11 mouse cellular contexts compared by ENCODE assay signal in the genomic region with DNA sequence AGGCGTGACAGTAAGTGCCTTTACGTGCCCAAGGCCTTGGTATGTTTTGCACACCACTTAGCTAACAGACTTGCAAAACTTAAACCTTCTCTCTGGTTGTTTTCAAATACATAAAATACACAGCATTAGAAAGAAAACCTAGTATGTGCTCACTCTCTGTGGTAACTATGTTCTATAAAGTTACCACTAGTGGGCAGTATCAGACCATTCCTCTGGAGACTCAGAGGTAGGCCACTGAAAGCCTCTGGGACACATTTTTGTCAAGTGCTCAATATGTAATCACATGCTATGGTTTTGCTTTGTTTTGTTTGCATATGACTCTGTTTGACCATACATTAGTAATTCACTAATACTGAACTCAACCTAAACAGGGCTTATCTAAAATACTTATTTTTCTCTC. TPM values are rescaled to one million over a fixed set of nuclear protein-coding genes. Genes with fewer than 3 reads are reported as not detected.
DNase-seq lines count a peak whose midpoint lies in the region; ATAC-seq and TF ChIP-seq lines count a peak whose summit lies in the region.
"Had no signal": no experiment of that assay in that cellular context is flagged by ENCODE, and none has a peak within 500 bp of the region (broad histone marks: within the 10 kb centered on the region; RNA-seq: fewer than 3 reads in every experiment).

No protein-coding gene starts in this region.

- no peak for ATAC-seq in forebrain, postnatal 0 days
- ATAC-seq in forebrain, embryonic 15.5 days (replicated peaks) = no peak
- no peak for ATAC-seq in midbrain, postnatal 0 days (ENCODE audit: low FRiP score)
- no peak for ATAC-seq in midbrain, embryonic 15.5 days (replicated peaks)
- peak; percentile 51; the same call in 1 of the 2 replicates for ATAC-seq in erythroblast, adult 5-6 weeks (replicated peaks; ENCODE audit: low FRiP score, poor library complexity, severe bottlenecking)
- no peak for ATAC-seq in inflammation-experienced regulatory T-cells, adult 6 months

- no peak overlapping the region for H3K4me2 ChIP-seq in forebrain, postnatal 0 days (ENCODE audit: low read depth)
- no peak overlapping the region for H3K4me2 ChIP-seq in forebrain, embryonic 15.5 days (replicated peaks)
- H3K4me2 ChIP-seq in midbrain, postnatal 0 days (ENCODE audit: low read depth, low read length, poor library complexity, severe bottlenecking) = no peak overlapping the region
- H3K4me2 ChIP-seq in midbrain, embryonic 15.5 days = no peak overlapping the region
- H3K4me2 ChIP-seq: kidney, embryonic 15.5 days had no signal

- H3K36me3 ChIP-seq in forebrain, postnatal 0 days (ENCODE audit: insufficient read depth) = peaks cover 26% of the 10 kb centered on the region
- peaks cover 28% of the 10 kb centered on the region for H3K36me3 ChIP-seq in forebrain, embryonic 15.5 days
- H3K36me3 ChIP-seq in midbrain, postnatal 0 days (ENCODE audit: insufficient read depth, low read length) = peaks cover 20% of the 10 kb centered on the region
- peaks cover 9% of the 10 kb centered on the region; the same call in 1 of the 2 replicates for H3K36me3 ChIP-seq in midbrain, embryonic 15.5 days (replicated peaks)
- peaks cover 35% of the 10 kb centered on the region for H3K36me3 ChIP-seq in heart, embryonic 10.5 days

- no peak overlapping the region for H3K27ac ChIP-seq in forebrain, postnatal 0 days (ENCODE audit: low read depth, low read length)
- H3K27ac ChIP-seq in forebrain, embryonic 15.5 days (replicated peaks) = no peak overlapping the region
- H3K27ac ChIP-seq in midbrain, postnatal 0 days (ENCODE audit: low read depth, low read length) = no peak overlapping the region
- H3K27ac ChIP-seq in midbrain, embryonic 15.5 days = no peak overlapping the region
- H3K27ac ChIP-seq in heart, embryonic 10.5 days = no peak overlapping the region
- H3K27ac ChIP-seq: kidney, embryonic 15.5 days; limb, embryonic 13.5 days had no signal

- H3K4me3 ChIP-seq in forebrain, postnatal 0 days (ENCODE audit: low read depth, low read length) = no peak overlapping the region
- H3K4me3 ChIP-seq in forebrain, embryonic 15.5 days = no peak overlapping the region
- no peak overlapping the region for H3K4me3 ChIP-seq in midbrain, postnatal 0 days (ENCODE audit: low read depth, low read length)
- no peak overlapping the region for H3K4me3 ChIP-seq in midbrain, embryonic 15.5 days
- H3K4me3 ChIP-seq in heart, embryonic 10.5 days = no peak overlapping the region
- H3K4me3 ChIP-seq: kidney, embryonic 15.5 days; limb, embryonic 13.5 days had no signal

- no peak overlapping the region for H3K9ac ChIP-seq in forebrain, postnatal 0 days
- H3K9ac ChIP-seq in forebrain, embryonic 15.5 days (replicated peaks) = no peak overlapping the region
- no peak overlapping the region for H3K9ac ChIP-seq in midbrain, postnatal 0 days (replicated peaks; ENCODE audit: low read length, poor library complexity, severe bottlenecking)
- no peak overlapping the region for H3K9ac ChIP-seq in midbrain, embryonic 15.5 days
- H3K9ac ChIP-seq: kidney, embryonic 15.5 days; limb, embryonic 13.5 days had no signal

- TF ChIP-seq CTCF in forebrain, postnatal 0 days (IDR thresholded peaks at IDR 0.05; ENCODE audit: low read depth) = peak; percentile 77
- TF ChIP-seq CTCF in midbrain, postnatal 0 days (IDR thresholded peaks at IDR 0.05) = peak; percentile 77

- WGBS in forebrain, postnatal 0 days = 90% methylated on average over 2 of the region's 2 CpGs
- WGBS in forebrain, embryonic 15.5 days = 89% methylated on average over 2 of the region's 2 CpGs
- 92% methylated on average over 2 of the region's 2 CpGs for WGBS in midbrain, postnatal 0 days
- WGBS in midbrain, embryonic 15.5 days = 93% methylated on average over 2 of the region's 2 CpGs
- WGBS in heart, embryonic 10.5 days = 90% methylated on average over 2 of the region's 2 CpGs

- DNase-seq in forebrain, postnatal 0 days = peak; percentile 30
- peak; percentile 64 for DNase-seq in midbrain, postnatal 0 days (ENCODE audit: low spot score)
- peak; percentile 32 for DNase-seq in retina, postnatal 7 days (ENCODE audit: low read depth, low spot score)
- no peak for DNase-seq in heart, embryonic 10.5 days (ENCODE audit: low spot score)
- DNase-seq: cerebellum, adult 9-11 months had no signal

- no peaks in the 10 kb centered on the region for H3K27me3 ChIP-seq in forebrain, postnatal 0 days (ENCODE audit: insufficient read depth, low read length)
- no peaks in the 10 kb centered on the region for H3K27me3 ChIP-seq in forebrain, embryonic 15.5 days
- H3K27me3 ChIP-seq in midbrain, postnatal 0 days (ENCODE audit: insufficient read depth, low read length) = no peaks in the 10 kb centered on the region
- no peaks in the 10 kb centered on the region for H3K27me3 ChIP-seq in midbrain, embryonic 15.5 days (replicated peaks)
- H3K27me3 ChIP-seq in heart, embryonic 10.5 days (ENCODE audit: insufficient read depth, poor library complexity, severe bottlenecking) = no peaks in the 10 kb centered on the region
- H3K27me3 ChIP-seq: kidney, embryonic 15.5 days; limb, embryonic 13.5 days had no signal

- no peaks in the 10 kb centered on the region for H3K9me3 ChIP-seq in forebrain, postnatal 0 days (ENCODE audit: low read length)
- H3K9me3 ChIP-seq in forebrain, embryonic 15.5 days = no peaks in the 10 kb centered on the region
- no peaks in the 10 kb centered on the region for H3K9me3 ChIP-seq in midbrain, postnatal 0 days (ENCODE audit: low read length)
- H3K9me3 ChIP-seq in midbrain, embryonic 15.5 days = no peaks in the 10 kb centered on the region
- H3K9me3 ChIP-seq in heart, embryonic 10.5 days = no peaks in the 10 kb centered on the region
- H3K9me3 ChIP-seq: kidney, embryonic 15.5 days; limb, embryonic 13.5 days had no signal

- H3K4me1 ChIP-seq in forebrain, postnatal 0 days (ENCODE audit: insufficient read depth) = 0 out of 2 replicates have a peak, but pooled peaks cover 9% of the 10 kb centered on the region
- peaks cover 21% of the 10 kb centered on the region for H3K4me1 ChIP-seq in forebrain, embryonic 15.5 days
- H3K4me1 ChIP-seq in midbrain, postnatal 0 days (ENCODE audit: insufficient read depth, low read length) = peaks cover 9% of the 10 kb centered on the region
- peaks cover 16% of the 10 kb centered on the region for H3K4me1 ChIP-seq in midbrain, embryonic 15.5 days
- peaks cover 14% of the 10 kb centered on the region for H3K4me1 ChIP-seq in heart, embryonic 10.5 days

RNA-seq across cellular contexts. Expression of a gene that starts 2.2 kb away (rescaled TPM):
- total RNA-seq in forebrain, postnatal 0 days (2014; rRNA removed) = 69.0 and 72.6 TPM in 2 replicates
- 93.2 and 109 TPM in 2 replicates for polyA plus RNA-seq in forebrain, postnatal 0 days (2015; fragmentation: Nextera tagmentation; extraction: Ambion mirVana)
- polyA plus RNA-seq in forebrain, embryonic 15.5 days (2015; fragmentation: Nextera tagmentation; extraction: Ambion mirVana) = 121 and 123 TPM in 2 replicates
- total RNA-seq in midbrain, postnatal 0 days (2014; rRNA removed) = 43.7 and 47.3 TPM in 2 replicates
- polyA plus RNA-seq in midbrain, postnatal 0 days (2015; fragmentation: Nextera tagmentation; extraction: Ambion mirVana) = 83.9 and 86.3 TPM in 2 replicates
- 89.8 and 95.0 TPM in 2 replicates for polyA plus RNA-seq in midbrain, embryonic 15.5 days (2015; fragmentation: Nextera tagmentation; extraction: Ambion mirVana)
- total RNA-seq in erythroblast, adult 5-6 weeks (2015; ENCODE audit: low replicate concordance) = 22.8 and 49.2 TPM in 2 replicates
- total RNA-seq in erythroblast, adult 5-6 weeks (2017; ENCODE audit: low replicate concordance) = 18.7 and 22.6 TPM in 2 replicates
- polyA plus RNA-seq in inflammation-experienced regulatory T-cells, adult 6 months (2017; shearing (Covaris generic)) = 100 to 1,000 TPM; 119 to 128 (median 127) TPM
- 130 and 151 TPM in 2 replicates for polyA plus RNA-seq in heart, embryonic 10.5 days (2016; fragmentation: Nextera tagmentation; extraction: Ambion mirVana)

RNA-seq across cellular contexts. Expression of a gene that starts 32.4 kb away (rescaled TPM):
- 28.4 and 74.1 TPM in 2 replicates for total RNA-seq in forebrain, postnatal 0 days (2014; rRNA removed)
- 106 and 110 TPM in 2 replicates for polyA plus RNA-seq in forebrain, postnatal 0 days (2015; fragmentation: Nextera tagmentation; extraction: Ambion mirVana)
- 47.3 and 53.2 TPM in 2 replicates for polyA plus RNA-seq in forebrain, embryonic 15.5 days (2015; fragmentation: Nextera tagmentation; extraction: Ambion mirVana)
- 18.4 and 20.4 TPM in 2 replicates for total RNA-seq in midbrain, postnatal 0 days (2014; rRNA removed)
- 26.3 and 33.1 TPM in 2 replicates for polyA plus RNA-seq in midbrain, postnatal 0 days (2015; fragmentation: Nextera tagmentation; extraction: Ambion mirVana)
- polyA plus RNA-seq in midbrain, embryonic 15.5 days (2015; fragmentation: Nextera tagmentation; extraction: Ambion mirVana) = 22.4 and 25.1 TPM in 2 replicates
- not detected in 2 replicates for total RNA-seq in erythroblast, adult 5-6 weeks (2015; ENCODE audit: low replicate concordance)
- not detected in 2 replicates for total RNA-seq in erythroblast, adult 5-6 weeks (2017; ENCODE audit: low replicate concordance)
- not detected for polyA plus RNA-seq in inflammation-experienced regulatory T-cells, adult 6 months (2017; shearing (Covaris generic))
- 63.7 and 204 TPM in 2 replicates for polyA plus RNA-seq in heart, embryonic 10.5 days (2016; fragmentation: Nextera tagmentation; extraction: Ambion mirVana)

RNA-seq across cellular contexts. Expression of a gene that starts 33.4 kb away (rescaled TPM):
- 5.8 and 8.9 TPM in 2 replicates for total RNA-seq in forebrain, postnatal 0 days (2014; rRNA removed)
- 5.9 and 7.2 TPM in 2 replicates for polyA plus RNA-seq in forebrain, postnatal 0 days (2015; fragmentation: Nextera tagmentation; extraction: Ambion mirVana)
- polyA plus RNA-seq in forebrain, embryonic 15.5 days (2015; fragmentation: Nextera tagmentation; extraction: Ambion mirVana) = 5.0 and 6.5 TPM in 2 replicates
- 5.4 and 7.7 TPM in 2 replicates for total RNA-seq in midbrain, postnatal 0 days (2014; rRNA removed)
- polyA plus RNA-seq in midbrain, postnatal 0 days (2015; fragmentation: Nextera tagmentation; extraction: Ambion mirVana) = 6.7 and 8.0 TPM in 2 replicates
- 7.1 and 7.2 TPM in 2 replicates for polyA plus RNA-seq in midbrain, embryonic 15.5 days (2015; fragmentation: Nextera tagmentation; extraction: Ambion mirVana)
- 82.2 and 100 TPM in 2 replicates for total RNA-seq in erythroblast, adult 5-6 weeks (2015; ENCODE audit: low replicate concordance)
- total RNA-seq in erythroblast, adult 5-6 weeks (2017; ENCODE audit: low replicate concordance) = 142 and 162 TPM in 2 replicates
- polyA plus RNA-seq in inflammation-experienced regulatory T-cells, adult 6 months (2017; shearing (Covaris generic)) = 1 to 10 TPM; 3.7 to 8.5 (median 5.6) TPM
- polyA plus RNA-seq in heart, embryonic 10.5 days (2016; fragmentation: Nextera tagmentation; extraction: Ambion mirVana) = 9.7 and 16.3 TPM in 2 replicates

Comparison
In these comparisons a context has a peak if more than half of its experiments do, and no peak if none do; other contexts are left out.
1. RNA of a gene that starts 32.4 kb away (polyA plus RNA-seq): 63.7 to 204 TPM in heart, embryonic 10.5 days, 106 to 110 TPM in forebrain, postnatal 0 days, 47.3 to 53.2 TPM in forebrain, embryonic 15.5 days, 26.3 to 33.1 TPM in midbrain, postnatal 0 days and 22.4 to 25.1 TPM in midbrain, embryonic 15.5 days; not detected in inflammation-experienced regulatory T-cells, adult 6 months; every median in the first group is over 10 times any median in the second.